Mouse (Mus musculus) CH12.LX (cell line): ENCODE data around the gene Cd2. TPM values are rescaled to one million over a fixed set of nuclear protein-coding genes. Genes with fewer than 3 reads are reported as not detected.

Experiments
- DNase-seq: peaks from one replicate; pipeline ENCODE4 v3.0.0-alpha.2; 2013; ENCODE audit errors: extremely low read depth
- H3K27ac ChIP-seq: 2 replicates; pipeline ENCODE4 v1.5.1; 2012; ENCODE audit warnings: low read depth, mild to moderate bottlenecking, control low read depth, moderate library complexity; ENCODE audit not compliant: insufficient read depth
- H3K27me3 ChIP-seq: replicated peaks from 2 replicates; pipeline ENCODE3; 2012; ENCODE audit warnings: inconsistent platforms
- H3K36me3 ChIP-seq, 2 experiments: replicated peaks in 1 of 2; 2 replicates each; pipeline versions ENCODE3 to v1.6.1; 2012; ENCODE audit warnings: inconsistent platforms in 1 of 2, low read length in 1 of 2, mild to moderate bottlenecking in 1 of 2, mixed read lengths in 1 of 2, moderate library complexity in 1 of 2; ENCODE audit not compliant: control insufficient read depth in 1 of 2, insufficient read depth in 1 of 2
- H3K4me1 ChIP-seq, 2 experiments: 2 replicates each; pipeline ENCODE4 v1.6.1; 2012; ENCODE audit warnings: inconsistent platforms in 1 of 2, moderate library complexity in 1 of 2; ENCODE audit not compliant: insufficient read depth in 2 of 2, control insufficient read depth in 1 of 2
- H3K4me2 ChIP-seq: 2 replicates; pipeline ENCODE4 v1.6.1; 2012; ENCODE audit warnings: low read depth, mild to moderate bottlenecking, control low read depth; ENCODE audit not compliant: poor library complexity, insufficient read depth, severe bottlenecking
- H3K4me3 ChIP-seq, 3 experiments: fragments of 150-350 bp in 1 of 3; sonication (generic) in 1 of 3; replicated peaks in 1 of 3; 2 replicates each; pipeline versions ENCODE3 to v1.5.1; 2011 to 2012; ENCODE audit warnings: low read depth in 2 of 3, low read length in 2 of 3, mild to moderate bottlenecking in 2 of 3, moderate library complexity in 2 of 3, control low read depth in 1 of 3, improper control_type of control experiment in 1 of 3, inconsistent platforms in 1 of 3, mixed read lengths in 1 of 3; ENCODE audit not compliant: poor library complexity in 1 of 3
- H3K79me2 ChIP-seq: replicated peaks from 2 replicates; pipeline ENCODE4 v1.6.1; 2012; ENCODE audit warnings: mild to moderate bottlenecking, moderate library complexity; ENCODE audit not compliant: control insufficient read depth, poor library complexity, insufficient read depth, severe bottlenecking; ENCODE audit errors: extremely low read depth
- H3K9ac ChIP-seq: 2 replicates; pipeline ENCODE4 v1.6.1; 2012; ENCODE audit warnings: low read depth, mild to moderate bottlenecking, control low read depth, moderate library complexity; ENCODE audit not compliant: insufficient read depth
- H3K9me3 ChIP-seq: replicated peaks from 2 replicates; pipeline ENCODE3; 2012; ENCODE audit warnings: low read length, inconsistent platforms, mixed read lengths
- CHD2 ChIP-seq: IDR thresholded peaks from 2 replicates; pipeline ENCODE4 v1.6.1; 2011; ENCODE audit warnings: low read length, improper control_type of control experiment
- EP300 ChIP-seq: IDR thresholded peaks from 2 replicates; pipeline ENCODE4 v1.6.1; 2011; ENCODE audit warnings: low read length, improper control_type of control experiment
- ETS1 ChIP-seq: conservative IDR thresholded peaks from 2 replicates; pipeline ENCODE4 v1.6.1; 2012; ENCODE audit warnings: low read depth, mild to moderate bottlenecking, inconsistent platforms, low read length, improper control_type of control experiment, moderate library complexity
- HCFC1 ChIP-seq: IDR thresholded peaks from 2 replicates; pipeline ENCODE4 v1.6.1; 2012; ENCODE audit warnings: low read depth, mild to moderate bottlenecking, inconsistent platforms, low read length, improper control_type of control experiment
- JUND ChIP-seq: conservative IDR thresholded peaks from 2 replicates; pipeline ENCODE4 v1.6.1; 2011; ENCODE audit warnings: low read depth, low read length, improper control_type of control experiment
- KAT2A ChIP-seq: IDR thresholded peaks from 2 replicates; pipeline ENCODE4 v1.6.1; 2012; ENCODE audit warnings: low read length, improper control_type of control experiment, inconsistent platforms; ENCODE audit not compliant: insufficient replicate concordance
- MAX ChIP-seq: IDR thresholded peaks from 2 replicates; pipeline ENCODE4 v1.6.1; 2011; ENCODE audit warnings: low read length, improper control_type of control experiment
- MAZ ChIP-seq: IDR thresholded peaks from 2 replicates; pipeline ENCODE4 v1.6.1; 2012; ENCODE audit warnings: low read depth, mild to moderate bottlenecking, inconsistent platforms, low read length, improper control_type of control experiment, moderate library complexity
- MEF2A ChIP-seq: IDR thresholded peaks from 2 replicates; pipeline ENCODE4 v1.6.1; 2014; ENCODE audit warnings: low read depth, mild to moderate bottlenecking, inconsistent platforms, low read length, improper control_type of control experiment, borderline replicate concordance
- MYC ChIP-seq: IDR thresholded peaks from 2 replicates; pipeline ENCODE4 v1.6.1; 2011; ENCODE audit warnings: low read depth, mild to moderate bottlenecking, improper control_type of control experiment, low read length
- NRF1 ChIP-seq: IDR thresholded peaks from 2 replicates; pipeline ENCODE4 v1.6.1; 2014; ENCODE audit warnings: low read depth, mild to moderate bottlenecking, inconsistent platforms, low read length, improper control_type of control experiment, moderate library complexity
- PAX5 ChIP-seq: IDR thresholded peaks from 2 replicates; pipeline ENCODE4 v1.6.1; 2012; ENCODE audit warnings: low read length, inconsistent platforms, mixed read lengths
- POLR2A ChIP-seq: IDR thresholded peaks from 2 replicates; pipeline ENCODE4 v1.6.1; 2011; ENCODE audit warnings: low read depth, mild to moderate bottlenecking, improper control_type of control experiment, low read length
- POLR2AphosphoS2 ChIP-seq: IDR thresholded peaks from 2 replicates; pipeline ENCODE4 v1.6.1; 2011; ENCODE audit warnings: low read depth, low read length, improper control_type of control experiment
- RAD21 ChIP-seq: IDR thresholded peaks from 2 replicates; pipeline ENCODE4 v1.6.1; 2011; ENCODE audit warnings: low read depth, mild to moderate bottlenecking, low read length, improper control_type of control experiment, moderate library complexity
- SIN3A ChIP-seq: IDR thresholded peaks from 2 replicates; pipeline ENCODE4 v1.6.1; 2012; ENCODE audit warnings: low read length, improper control_type of control experiment, inconsistent platforms
- SMC3 ChIP-seq: IDR thresholded peaks from 2 replicates; pipeline ENCODE4 v1.6.1; 2011; ENCODE audit warnings: low read depth, low read length, improper control_type of control experiment
- USF2 ChIP-seq: conservative IDR thresholded peaks from 2 replicates; pipeline ENCODE4 v1.6.1; 2011; ENCODE audit warnings: low read depth, low read length, improper control_type of control experiment
- ZC3H11A ChIP-seq: IDR thresholded peaks from 2 replicates; pipeline ENCODE4 v1.6.1; 2012; ENCODE audit warnings: low read depth, mild to moderate bottlenecking, inconsistent platforms, low read length, improper control_type of control experiment
- ZKSCAN1 ChIP-seq: IDR thresholded peaks from 2 replicates; pipeline ENCODE4 v1.6.1; 2012; ENCODE audit warnings: low read depth, inconsistent platforms, low read length, improper control_type of control experiment, borderline replicate concordance
- ZMIZ1 ChIP-seq: IDR thresholded peaks from 2 replicates; pipeline ENCODE4 v1.6.1; 2012; ENCODE audit warnings: low read depth, mild to moderate bottlenecking, inconsistent platforms, low read length, improper control_type of control experiment
- dilution Hi-C: fragments of 300-500 bp; cut with MboI; formaldehyde crosslinking; loops from 2 replicates; pipeline ENCODE4 v1.14.3; 2020; ENCODE audit warnings: low sequenced_read_pairs; ENCODE audit not compliant: extremely low pct_unique_long_range_greater_than_20kb, extremely low pct_ligation_motif_present
- in situ Hi-C: fragments of 300-500 bp; cut with MboI; formaldehyde crosslinking; loops from 3 replicates; pipeline ENCODE4 v1.14.3; 2019; ENCODE audit warnings: low sequenced_read_pairs, low pct_ligation_motif_present, low pct_unique_long_range_greater_than_20kb, mixed read lengths
- polyA plus RNA-seq: library from polyadenylated mRNA; unstranded; fragments of >175 nt; gene quantifications from 2 replicates; pipeline ENCODE4 v1.2.1, GENCODE M21; 2012; ENCODE audit warnings: low read depth; ENCODE audit not compliant: insufficient read length
- total RNA-seq, 2 experiments: library from RNA; depleted of rRNA; stranded (reverse); fragments of 300-350 nt in 1 of 2; fragments of >200 nt in 1 of 2; gene quantifications; 2 replicates each; pipeline ENCODE4 v1.2.3; 2012 to 2014

The Cd2 gene
- total and polyA plus RNA-seq, 3 experiments, result 9.5 to 35.0 (median 18.0) TPM

DNA sequence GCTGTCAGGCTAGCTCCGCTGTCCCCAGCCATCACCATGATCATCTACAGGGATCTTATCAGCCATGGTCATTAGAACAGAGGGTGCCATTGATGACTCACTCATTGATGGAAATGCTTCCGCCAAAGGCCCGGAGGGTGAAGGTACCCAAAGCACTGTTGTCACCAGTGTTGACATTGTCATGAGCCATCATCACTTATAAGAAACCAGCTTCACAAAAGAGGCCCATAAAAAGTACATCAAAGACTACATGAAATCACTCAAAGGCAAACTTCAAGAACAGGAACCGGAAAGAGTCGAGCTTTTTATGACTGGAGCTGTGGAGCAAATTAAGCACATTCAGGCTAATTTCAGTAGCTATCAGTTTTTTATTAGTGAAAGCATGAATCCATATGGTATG, 54.3 kb downstream of the Cd2 start:
- no peak overlapping the region for H3K27ac ChIP-seq
- no peak overlapping the region for H3K9ac ChIP-seq
- H3K4me1 ChIP-seq, result peaks cover 2 to 21% of the 10 kb centered on the region in 2 experiments
- in situ Hi-C loops, result no loop called here
- no peak overlapping the region for H3K4me2 ChIP-seq
- no peak for DNase-seq
- H3K9me3 ChIP-seq, result peaks cover 14% of the 10 kb centered on the region
- no peaks in the 10 kb centered on the region for H3K36me3 ChIP-seq
- dilution Hi-C loops, result no loop called here
- TF ChIP-seq NRF1 (no peak), MAX (no peak), ZMIZ1 (no peak), KAT2A (no peak)
- no peaks in the 10 kb centered on the region for H3K79me2 ChIP-seq
- no peaks in the 10 kb centered on the region for H3K27me3 ChIP-seq
- H3K4me3 ChIP-seq, result no peak overlapping the region

DNA sequence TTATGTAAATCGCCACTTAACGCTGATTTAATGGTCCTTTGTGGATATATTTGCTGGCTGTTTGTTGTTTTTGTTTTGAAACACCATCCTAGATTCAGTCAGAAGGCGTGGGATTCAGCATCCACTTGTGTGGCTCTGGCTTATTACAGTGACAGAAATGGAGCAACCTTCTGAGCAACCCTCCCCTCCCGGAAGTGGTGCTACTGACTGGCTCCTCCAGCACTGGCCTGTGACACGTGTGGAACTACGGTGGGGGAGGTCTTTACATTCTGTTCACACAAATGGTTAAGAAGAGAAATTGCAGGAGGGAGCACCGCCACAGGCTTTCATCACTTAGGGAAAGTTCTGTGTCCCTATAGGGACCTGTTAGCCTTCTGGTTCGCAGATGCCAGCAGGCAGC, 55.2 kb downstream of the Cd2 start:
- Histone ChIP-seq H3K9ac (no peak overlapping the region), H3K4me2 (no peak overlapping the region), H3K27me3 (no peaks in the 10 kb centered on the region), H3K36me3 (no peaks in the 10 kb centered on the region), H3K79me2 (no peaks in the 10 kb centered on the region), H3K4me3 (no peak overlapping the region), H3K27ac (no peak overlapping the region), H3K4me1 (peaks cover 3 to 26% of the 10 kb centered on the region in 2 experiments), H3K9me3 (peaks cover 14% of the 10 kb centered on the region)
- no peak for DNase-seq
- TF ChIP-seq POLR2A (no peak), CHD2 (no peak), RAD21 (no peak), ZC3H11A (no peak), USF2 (no peak), PAX5 (no peak)
- dilution Hi-C loops (no loop called here), in situ Hi-C loops (no loop called here)

DNA sequence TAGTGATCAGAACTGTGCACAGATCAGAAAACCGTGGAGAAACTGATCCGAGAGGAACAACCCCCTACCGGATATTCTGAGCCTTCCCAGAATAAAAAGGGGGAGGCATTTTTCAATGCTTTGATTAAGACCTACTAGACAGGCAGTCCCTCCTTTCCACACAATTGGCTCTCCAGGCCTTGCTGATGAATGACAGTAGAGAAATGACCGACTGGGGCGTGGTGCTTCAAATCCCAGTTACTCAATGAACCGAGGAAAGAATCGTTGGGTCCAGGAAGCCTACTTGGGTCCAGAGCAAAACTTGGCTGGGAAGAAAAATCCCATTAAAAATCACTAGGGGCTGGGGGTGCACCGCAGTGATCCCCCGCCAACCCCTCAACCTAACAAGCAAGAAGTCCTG, 57.5 kb downstream of the Cd2 start:
- Histone ChIP-seq H3K4me1 (peaks cover 3 to 26% of the 10 kb centered on the region in 2 experiments), H3K36me3 (no peaks in the 10 kb centered on the region), H3K27ac (no peak overlapping the region), H3K79me2 (no peaks in the 10 kb centered on the region), H3K9me3 (no peaks in the 10 kb centered on the region), H3K27me3 (no peaks in the 10 kb centered on the region), H3K4me3 (no peak overlapping the region), H3K9ac (no peak overlapping the region), H3K4me2 (no peak overlapping the region)
- dilution Hi-C loops (no loop called here), in situ Hi-C loops (no loop called here)
- TF ChIP-seq JUND (no peak), MEF2A (no peak), POLR2AphosphoS2 (no peak), HCFC1 (no peak), MAZ (no peak), MYC (no peak), NRF1 (no peak), SMC3 (no peak), RAD21 (no peak), EP300 (no peak), ZMIZ1 (no peak), ETS1 (no peak), SIN3A (no peak), ZKSCAN1 (no peak), KAT2A (no peak), MAX (no peak)
- DNase-seq, result no peak
